Mouse (Mus musculus) kidney, adult 18-20 months (tissue): ENCODE results near the gene Scn8a.
A peak's percentile ranks its signal among the peaks of the same experiment; 100 is the strongest.

Experiments
- DNase-seq: peaks from one replicate; pipeline ENCODE4 v3.0.0; 2021

Scn8a gene

DNA sequence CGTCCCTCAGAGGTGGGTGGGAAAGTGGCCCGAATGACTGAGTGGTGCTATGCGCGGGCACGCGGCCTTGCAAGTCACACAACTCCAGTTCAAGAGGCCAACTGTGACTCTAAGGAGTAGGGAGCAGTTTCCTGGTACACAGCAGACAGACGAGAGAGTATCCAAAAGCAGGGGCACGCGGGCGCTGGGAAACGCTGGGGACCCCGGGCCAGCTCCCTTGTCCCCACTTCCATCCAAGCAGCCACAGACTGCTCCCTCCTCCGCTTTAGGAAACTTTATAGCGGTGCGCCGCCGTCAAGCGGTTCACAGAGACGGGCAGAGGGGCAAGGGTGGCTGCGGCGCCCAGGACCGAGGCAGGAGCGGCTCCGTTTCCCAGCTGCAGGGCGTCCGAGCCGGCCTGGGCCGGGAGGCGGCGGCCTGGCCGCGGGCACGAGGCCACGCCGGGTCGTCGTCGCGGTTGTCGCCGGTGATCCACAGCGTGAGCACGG, 176.4 kb downstream of the Scn8a start:
- no peak for DNase-seq

DNA sequence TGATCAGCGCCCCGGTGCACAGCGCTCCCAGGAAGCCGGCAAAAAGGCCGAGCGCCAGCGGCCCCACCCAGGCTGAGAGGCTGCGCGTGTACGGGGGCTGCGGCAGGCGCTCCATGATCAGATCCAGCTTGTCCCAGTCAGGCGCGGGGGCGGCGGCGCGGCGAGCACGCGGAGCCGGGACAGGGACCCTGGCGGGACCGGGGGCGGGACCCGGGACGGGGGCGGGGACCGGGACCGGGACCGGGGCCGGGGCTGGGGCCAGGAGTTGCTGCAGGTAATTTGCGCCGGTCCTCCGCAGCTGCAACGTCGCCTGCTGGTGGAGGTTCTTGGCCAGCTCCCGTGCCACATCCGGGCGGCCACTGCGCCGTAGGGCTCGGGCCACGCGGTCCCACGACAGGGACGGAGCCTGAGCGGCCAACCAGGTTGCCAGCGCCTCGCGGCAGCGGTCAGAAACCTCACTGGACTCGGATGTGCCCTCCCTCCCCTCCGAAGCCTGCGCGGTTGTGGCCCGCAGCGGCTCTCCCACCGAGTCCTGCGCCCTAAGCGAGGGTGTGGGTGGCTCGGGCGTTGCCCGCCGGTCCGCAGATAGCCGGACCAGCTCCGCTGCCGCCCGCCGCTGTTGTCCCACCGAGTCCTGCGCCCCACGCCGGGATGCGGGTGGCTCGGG, 177.0 kb downstream of the Scn8a start:
- peak; percentile 45 for DNase-seq

DNA sequence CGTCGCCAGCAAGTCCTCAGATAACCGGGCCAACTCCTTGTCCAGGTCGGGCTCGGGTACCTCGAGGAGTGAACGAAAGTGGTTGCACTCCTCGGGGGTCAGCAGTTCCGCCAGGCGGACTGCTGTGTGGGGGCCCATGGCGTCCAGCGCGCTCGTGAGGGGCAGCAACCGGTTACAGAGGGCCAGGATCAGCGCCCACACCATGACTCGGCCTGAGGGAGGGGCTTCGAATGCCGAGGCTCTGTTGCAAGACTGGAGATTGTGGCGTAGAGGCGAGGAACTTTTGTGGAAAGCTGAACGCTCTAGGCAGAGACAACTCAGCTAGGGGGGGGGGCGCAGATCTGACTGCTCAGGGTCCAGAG, 177.5 kb downstream of the Scn8a start, which contains the start of gene Gm47841:
TSS of gene Gm47841 (minus strand) at position 204 of the 362 bp plus-strand sequence.
- DNase-seq, result no peak

DNA sequence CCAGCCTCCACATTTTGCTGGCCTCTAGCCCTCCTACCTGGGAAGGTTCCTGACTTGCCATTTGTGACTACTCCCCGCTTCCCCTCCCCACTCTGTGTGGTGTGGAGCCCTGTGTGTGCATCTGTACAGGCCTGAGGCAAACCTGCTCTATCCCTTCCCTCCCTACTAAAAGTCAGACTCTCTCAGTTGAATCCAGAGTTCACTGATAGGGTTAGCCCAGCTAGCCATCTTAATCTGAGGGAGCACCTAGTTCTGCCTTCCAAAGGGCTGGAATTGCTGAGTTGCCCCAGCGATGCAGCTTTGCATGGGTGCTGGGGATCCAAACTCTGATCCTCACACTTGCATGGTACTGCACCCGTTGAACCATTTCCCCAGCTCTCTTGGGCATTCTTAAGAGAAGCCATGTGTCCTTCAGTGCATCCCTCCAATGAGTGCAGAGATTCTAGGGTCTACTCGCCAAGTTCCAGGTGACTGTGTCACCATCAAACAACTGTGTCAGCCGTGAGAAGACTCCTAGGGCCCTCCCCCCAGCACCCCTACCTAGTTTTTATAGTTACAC, 178.8 kb downstream of the Scn8a start:
- DNase-seq, result no peak

DNA sequence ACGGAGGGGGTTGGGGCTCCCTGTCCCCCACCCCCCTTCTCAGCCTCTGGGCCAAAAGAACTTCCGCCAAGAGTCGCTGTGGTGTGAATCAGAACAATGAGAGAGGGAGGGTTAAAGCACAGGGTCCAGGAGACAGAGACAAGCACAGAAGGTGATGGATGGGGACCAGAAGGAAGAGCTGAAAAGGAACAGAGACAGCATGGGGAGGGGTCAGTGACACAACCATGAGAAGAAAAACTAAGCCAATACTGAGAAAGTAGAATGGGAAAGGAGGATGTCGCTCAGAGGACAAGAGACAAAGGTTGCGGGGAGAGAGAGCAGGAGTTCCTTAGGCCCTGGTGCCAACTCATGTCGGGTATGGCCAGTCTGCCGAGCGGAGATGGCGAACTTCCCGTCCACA, 182.2 kb downstream of the Scn8a start:
- no peak for DNase-seq

DNA sequence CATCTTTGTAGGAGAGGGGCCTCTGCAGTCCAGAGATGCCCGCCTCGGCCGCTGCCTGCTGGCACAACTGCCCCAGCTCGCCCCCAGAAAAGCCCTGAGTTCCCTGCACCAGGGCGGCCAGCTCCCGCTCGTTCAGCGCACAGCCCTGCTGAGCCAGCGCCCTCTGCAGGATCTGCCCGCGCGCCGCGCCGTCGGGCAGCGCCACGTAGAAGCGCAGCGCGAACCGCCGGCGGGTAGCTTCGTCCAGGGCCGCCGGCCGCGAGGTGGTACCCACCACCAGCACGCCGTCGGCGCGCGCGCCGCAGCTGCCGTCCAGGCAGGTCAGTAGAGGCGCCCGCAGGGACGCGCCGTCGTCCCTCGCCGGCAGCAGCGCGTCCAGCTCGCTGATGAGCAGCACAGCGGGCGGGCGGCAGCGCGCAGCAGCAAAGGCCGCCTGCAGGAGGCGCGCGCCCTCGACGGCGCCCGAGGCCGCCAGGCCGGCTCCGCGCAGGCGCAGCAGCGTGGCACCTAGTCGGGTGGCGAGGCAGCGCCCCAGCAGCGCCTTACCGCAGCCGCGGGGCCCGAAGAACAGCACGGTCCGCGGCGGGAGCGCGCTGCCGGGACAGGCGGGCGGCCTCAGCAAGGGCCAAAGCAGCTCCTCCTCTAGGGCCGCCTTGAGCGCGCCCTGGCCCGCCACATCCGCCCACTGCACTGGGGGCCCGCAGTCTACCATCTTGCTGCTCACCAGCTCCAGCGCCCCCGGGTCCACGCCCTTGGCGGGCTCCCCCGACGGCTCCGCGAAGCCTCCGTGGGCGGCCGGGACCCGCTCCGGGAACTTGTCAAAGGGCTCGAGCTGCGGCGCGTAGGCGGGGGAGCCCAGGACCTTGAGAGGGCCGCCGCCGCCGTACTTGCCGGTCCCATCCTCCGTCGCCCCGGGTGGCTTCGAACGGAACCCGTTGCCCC, 183.2 kb downstream of the Scn8a start:
- DNase-seq, result no peak

DNA sequence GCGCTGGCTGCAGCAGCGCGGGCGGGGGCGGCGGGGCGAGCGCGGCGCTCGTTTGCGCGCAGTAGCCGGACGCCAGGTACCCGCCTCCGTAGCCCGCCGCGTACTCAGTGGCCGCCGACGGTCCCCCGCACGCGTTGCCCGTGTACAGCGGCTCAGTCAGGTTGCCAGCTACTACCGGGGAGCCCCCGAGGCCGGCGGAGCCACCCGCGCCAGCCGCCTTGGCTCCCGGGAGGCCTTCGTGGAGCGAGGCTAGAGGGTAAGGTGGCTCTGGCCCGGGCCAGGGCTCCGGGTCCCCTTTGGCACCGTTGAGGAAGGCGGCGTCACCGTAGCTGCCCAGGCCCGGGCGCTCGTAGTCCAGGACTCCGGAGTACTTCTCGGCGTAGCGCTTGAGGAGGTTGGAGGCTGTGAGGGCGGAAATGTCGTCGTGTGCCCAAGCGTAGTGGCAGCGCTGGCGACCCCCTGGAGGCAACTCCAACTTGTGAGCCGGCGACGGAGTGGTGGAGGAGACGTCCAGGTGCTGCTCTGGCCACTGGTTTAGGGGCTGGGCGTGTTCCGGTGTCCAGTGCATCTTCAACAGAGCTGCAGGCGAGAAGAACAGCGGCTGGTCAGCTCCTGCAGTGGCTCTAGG, 184.3 kb downstream of the Scn8a start:
- DNase-seq, result no peak

DNA sequence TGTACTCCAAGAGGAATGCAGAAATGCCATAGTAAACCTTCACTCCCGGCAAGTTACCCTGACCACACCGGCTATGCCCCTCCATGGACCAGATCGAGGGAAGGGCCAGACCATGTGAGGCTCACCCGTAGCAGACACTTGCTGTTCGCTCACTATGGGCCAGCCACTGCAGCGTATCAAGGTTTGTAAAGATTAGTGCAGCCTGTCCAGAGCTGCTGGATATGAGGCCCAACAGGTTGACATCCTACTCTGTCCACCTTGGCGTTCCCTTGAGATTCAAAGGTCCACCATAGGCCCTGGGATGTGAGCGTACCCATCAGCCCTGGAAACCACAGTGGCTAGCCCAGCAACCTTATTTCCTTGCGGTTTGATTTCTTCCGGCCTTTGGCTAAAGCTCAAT, 184.9 kb downstream of the Scn8a start:
- DNase-seq, result no peak

DNA sequence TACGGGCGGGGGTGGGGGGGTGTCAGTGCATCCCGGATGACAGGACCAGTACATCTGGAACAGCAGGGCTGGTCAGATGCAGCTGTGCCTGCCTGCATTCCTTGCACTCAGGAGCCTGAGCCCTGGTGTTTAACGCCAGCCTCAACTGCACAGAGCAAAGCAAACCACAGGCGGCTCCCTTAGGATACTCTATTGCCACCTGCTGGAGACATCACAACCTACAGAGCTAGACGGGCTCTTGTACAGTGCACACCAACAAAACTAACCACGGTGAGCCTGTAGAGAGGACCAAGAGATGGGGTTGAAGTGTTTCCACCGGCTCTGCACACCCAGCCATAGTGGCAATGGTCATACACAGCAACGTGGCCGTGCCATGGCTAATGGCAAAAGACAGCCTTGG, 186.6 kb downstream of the Scn8a start:
- DNase-seq, result peak; percentile 57

DNA sequence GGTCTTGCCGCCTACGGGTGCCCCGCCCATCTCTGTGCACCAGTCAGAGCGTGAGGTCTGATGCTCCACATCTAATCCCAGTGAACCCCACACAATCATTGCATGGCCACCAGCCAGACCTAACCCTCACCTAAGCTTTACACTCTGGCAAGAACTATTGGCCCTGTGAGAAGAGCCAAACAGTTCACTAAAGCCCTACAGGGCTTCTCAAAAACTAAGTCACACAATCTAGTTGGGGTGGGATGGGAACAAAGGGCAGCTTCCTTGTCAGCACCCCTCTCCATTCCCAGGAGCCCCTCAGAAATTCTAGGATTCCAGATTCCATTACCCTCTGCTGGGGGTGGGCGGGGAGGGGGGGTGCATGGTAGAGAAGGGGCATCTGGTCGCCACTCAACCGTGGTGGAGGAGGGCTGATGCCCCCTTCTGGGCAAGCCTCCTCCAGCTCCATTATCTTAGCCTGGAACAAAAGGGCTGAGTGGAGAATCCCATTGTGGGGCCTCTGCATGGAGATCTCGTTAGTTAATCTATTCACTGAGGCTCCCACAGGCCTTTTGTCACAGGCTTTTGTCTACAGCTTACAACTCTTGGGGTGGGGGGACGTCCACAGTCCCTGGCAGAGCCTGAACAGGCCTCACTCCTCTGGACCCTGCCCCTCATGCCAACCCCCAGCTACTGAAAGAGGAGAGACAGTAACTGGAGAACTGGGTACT, 190.1 kb downstream of the Scn8a start:
- DNase-seq, result no peak

DNA sequence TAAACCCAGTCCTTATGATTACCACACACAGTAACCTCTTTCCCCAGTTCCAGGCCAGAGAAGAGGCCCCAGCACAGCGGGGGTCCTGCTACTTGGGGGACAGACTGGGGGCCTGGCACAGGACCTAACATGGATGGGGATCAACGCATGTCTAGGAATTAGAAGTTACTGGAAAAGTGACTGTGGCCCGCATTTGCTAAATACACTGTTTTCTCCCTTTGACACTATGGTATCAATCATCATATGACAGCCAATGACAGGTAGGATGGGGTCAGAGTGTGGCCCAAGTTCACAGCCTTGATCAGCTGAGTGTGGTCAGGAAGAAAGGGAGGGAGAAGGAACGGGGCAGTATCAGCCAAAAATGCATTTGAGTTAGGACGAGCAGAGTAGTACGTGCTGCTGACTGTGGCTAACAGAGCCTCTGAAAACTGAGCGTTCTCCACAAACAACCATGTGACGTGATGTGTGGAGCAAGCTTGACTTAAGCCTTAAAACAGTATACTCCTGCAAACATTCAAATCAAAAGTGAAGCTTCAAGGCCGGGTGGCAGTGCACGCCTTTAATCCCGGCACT, 190.7 kb downstream of the Scn8a start:
- DNase-seq, result no peak

DNA sequence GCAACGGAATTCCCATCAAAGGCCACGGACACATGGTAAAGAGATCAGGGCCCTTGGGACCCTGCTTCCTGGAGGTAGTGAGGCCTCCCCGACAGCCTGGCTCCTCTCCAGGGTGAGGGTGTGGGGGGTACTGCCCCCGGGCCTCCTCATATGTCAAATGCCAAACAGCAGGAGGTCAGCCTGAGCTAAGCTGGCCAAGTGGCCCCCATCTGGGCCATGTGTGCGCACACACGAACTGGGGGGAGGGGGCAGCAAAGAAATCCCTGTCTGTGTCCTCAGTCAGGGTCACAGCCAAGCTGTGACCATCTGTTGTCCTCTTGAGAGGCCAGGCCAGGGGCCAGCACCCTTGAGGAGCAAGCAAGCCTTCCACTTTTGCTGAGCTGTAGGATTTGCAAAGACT, 195.4 kb downstream of the Scn8a start:
- DNase-seq, result no peak

DNA sequence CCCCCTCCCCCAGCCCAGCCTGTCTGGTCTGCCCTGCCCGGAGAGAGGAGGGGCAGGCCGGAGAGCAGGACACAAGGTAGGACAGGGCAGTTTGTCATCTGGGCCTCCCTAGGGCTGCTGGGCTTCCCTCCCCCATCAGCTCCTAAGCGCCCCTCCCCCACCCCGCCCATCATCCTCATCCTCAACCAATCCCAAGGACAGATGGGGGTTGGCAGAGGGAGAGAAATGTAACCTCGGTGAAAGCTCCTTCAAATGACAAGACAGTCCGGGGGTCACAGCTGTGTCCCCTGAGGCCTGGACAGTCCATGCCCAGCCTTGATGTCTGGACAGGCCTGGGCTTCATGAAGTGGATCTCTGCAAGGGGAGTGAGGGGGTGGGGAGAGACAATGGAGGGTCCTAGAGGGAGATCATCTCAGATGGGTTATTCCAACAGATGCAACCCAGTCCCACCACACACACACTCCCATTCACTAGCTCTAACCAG, 196.7 kb downstream of the Scn8a start:
- no peak for DNase-seq

DNA sequence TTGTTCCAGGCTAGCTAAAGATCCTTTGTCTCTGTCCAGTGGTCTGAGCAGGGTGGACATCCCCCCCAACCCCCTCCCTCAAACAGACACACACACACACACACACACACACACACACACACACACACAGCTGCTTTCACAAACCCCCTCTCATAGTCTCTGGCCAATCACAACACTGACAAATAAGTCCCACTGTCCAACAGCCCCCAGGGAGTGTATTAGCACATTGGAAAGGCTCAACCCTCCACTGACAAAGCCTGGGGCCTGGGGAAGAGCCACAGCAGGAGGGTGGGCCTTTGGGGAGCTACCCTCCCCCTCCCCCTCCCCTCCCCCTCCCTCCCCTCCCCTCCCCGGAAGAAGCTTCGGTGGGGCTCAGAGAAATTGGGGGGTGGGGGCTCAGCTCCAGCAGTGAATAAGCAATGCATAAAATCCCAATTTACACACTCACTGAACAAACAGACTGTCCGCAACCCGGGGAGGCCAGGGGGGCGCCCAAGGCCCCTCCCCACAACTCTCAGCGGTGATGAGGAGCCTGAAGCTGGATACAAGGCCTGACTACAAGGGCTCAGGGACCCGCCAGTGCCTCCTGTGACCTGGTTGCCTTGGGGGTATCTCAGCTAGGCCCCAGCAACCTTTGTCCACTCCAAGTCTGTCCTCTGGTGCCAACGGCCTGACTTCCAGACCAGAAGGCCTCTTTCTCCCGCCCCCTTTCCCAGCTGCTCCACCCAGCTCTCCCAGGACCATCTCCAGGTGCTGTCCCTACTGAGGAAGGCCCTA, 197.4 kb downstream of the Scn8a start:
- peak; percentile 48 for DNase-seq

DNA sequence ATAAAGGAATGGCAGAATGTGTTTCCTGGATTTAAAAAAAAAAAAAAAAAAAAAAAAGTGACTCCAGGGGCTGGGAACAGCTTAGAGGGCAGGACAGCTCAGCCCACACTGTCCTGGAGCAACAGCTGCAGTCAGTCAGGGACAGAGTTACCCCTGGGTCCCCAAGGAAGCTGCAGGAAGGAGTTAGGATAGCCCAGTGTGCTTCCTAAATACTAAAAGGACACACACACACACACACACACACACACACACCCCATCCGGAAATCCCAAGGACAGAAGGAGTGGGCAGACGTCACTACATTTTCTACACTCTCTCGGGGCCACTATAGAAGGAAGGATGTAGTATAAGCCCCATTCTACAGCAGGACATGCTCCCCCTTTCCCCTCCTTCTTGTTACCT, 198.4 kb downstream of the Scn8a start:
- DNase-seq, result no peak

DNA sequence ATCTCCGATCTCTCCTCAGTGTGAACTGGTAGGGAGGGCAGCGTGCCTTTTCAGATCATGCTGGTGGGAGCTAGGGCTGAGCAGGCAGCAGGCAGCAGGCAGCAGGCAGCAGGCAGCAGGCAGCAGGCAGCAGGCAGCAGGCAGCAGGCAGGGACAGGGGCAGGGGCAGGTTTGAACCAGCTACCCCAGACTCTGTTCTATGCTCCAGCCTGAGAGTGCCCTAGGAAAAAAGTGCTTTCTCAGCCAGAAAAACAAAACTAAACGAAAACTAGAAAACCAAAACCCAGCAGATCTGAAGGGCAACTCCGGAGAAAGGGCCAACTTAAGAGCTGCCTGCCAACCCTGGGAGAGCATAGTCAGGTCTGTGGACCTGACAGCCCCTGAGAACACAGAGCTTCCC, 199.0 kb downstream of the Scn8a start:
- peak; percentile 41 for DNase-seq

DNA sequence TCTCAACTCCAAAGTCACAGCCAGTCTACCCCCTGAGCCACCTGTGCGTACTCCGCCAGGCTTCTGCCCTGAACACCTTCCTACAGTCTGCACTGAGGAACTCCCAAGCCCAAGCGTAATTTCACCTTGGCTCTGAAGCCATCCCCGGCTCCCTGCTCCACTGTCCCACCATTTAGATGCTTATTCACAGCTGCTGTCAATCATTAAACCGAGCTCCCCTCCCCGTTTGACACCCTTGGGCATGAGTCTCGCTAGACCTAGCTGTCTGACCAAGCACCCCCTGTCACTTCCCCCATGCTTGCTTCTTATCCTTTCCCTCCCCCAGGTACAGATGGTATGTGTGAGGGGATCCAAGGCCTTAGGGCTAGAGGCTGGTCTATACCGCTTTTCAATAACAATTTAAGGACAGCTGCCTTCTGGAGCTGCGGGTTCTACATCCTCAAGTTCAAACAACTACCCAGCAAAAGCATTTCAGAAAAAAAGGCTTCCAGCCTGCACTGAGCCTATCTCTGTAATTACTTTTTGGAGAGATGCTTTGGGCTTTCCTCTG, 200.1 kb downstream of the Scn8a start:
- DNase-seq, result peak; percentile 80

DNA sequence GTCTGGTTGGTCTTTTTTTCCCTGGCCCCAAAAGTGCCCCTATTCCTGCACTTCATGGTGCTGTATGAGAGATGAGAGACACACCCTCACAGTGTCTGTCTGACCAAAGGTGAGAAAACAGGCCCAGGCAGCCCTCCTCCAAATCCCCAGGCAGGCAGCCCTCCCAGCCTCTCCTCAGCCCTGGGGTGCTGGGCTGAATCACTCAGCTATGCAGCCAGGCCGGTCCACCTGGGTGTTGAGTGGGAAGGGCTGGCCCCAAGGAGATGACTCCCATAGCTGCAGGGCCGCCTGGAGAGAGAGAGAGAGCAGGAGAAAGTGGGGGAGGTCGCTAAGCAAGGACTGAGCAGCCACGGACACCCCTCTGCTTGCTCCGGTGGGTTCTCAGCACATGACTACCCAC, 201.1 kb downstream of the Scn8a start:
- peak; percentile 52 for DNase-seq

DNA sequence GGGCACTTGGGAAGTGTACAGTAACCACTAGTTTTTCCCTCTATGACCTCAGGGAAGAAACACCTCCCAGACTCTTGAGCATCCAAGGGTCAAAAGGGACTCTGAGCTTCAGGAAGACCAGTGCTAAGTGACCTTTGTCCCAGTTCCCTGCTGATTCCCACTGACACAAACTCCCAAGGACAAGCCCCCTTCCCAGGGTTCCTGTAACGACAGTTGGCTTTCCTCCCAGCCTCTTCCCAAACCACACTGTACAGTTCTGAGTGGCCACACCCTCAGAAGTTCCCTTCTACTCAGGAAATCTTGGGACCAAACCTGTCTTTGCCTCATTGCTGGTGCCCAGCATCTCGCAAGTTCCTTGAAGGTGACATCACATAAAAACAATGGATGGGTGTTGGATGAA, 203.1 kb downstream of the Scn8a start:
- DNase-seq, result no peak

DNA sequence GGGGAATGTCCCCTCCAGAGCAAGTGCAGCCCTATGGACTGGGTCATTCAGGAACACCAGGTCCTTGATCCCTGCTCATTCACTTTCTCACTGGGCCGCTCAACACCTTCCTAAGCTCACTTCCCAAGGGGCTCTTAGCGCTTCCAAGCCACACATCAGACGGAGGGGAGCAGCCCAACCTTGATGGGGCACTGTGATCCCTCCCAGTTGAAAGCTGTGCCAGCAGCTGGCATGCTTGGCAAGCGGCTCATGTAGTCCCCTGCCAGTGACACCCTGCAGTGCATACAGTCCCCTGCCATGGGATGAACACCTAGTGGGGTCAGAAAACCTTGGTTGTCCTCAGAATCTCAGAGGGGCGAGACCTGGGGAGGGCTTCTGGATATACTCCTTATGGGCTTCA, 204.4 kb downstream of the Scn8a start:
- peak; percentile 28 for DNase-seq

DNA sequence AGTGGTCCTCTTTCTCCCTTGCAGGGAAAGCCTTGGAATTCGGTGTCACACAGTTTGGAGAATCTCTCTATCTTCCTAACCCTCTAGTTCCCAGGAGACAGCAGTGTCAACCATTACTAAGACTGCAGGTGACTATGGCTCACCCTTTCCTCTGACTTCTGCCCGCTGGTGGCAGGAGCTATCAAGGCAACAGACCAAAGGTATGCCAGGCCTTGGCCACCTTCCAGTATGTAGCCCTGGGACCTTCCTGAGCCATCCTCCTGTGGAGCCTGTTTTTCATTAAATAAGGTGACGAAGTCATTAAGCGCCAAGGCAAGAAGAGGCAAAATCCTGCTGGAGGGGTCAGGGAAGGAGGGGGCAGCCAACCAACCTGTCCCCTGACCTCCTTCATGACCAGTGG, 205.5 kb downstream of the Scn8a start:
- DNase-seq, result peak; percentile 77
